Mouse (Mus musculus) c-Kit-positive CD71-positive TER-119-positive erythroid progenitor cells, embryonic 14.5 days (primary cell): ENCODE results near the gene Vmn2r95.
"Not testable (repeated sequence)": the region's sequence is repeated elsewhere in the genome, so short reads cannot be mapped to it uniquely, and the experiment has no call there.

Experiments
- DNase-seq: peaks from one replicate; pipeline ENCODE4 v3.0.0-alpha.2; 2013; ENCODE audit warnings: low spot score

Vmn2r95 gene

GRCm38 (mm10) chr17:18423778-18424177, at the start of gene Vmn2r95:
Gene Vmn2r95 (plus strand): TSS chr17:18424078.
- DNase-seq, result no peak

GRCm38 (mm10) chr17:18455619-18456140, 31.8 kb downstream of the Vmn2r95 start:
- no peak for DNase-seq

GRCm38 (mm10) chr17:18458126-18458634, 34.3 kb downstream of the Vmn2r95 start:
- not testable (repeated sequence) for DNase-seq

- DNase-seq, result no peak
Measured at GRCm38 (mm10) chr17:18462695-18463094, 38.8 kb downstream of the Vmn2r95 start.

- DNase-seq, result no peak
Measured at GRCm38 (mm10) chr17:18479885-18480284, 56.0 kb downstream of the Vmn2r95 start.
